Mouse (Mus musculus) heart, embryonic 16.5 days (tissue): ENCODE results near the gene Zfp277. TPM values are rescaled to one million over a fixed set of nuclear protein-coding genes. Genes with fewer than 3 reads are reported as not detected.

Experiments
- ATAC-seq: fragments of 200-750 bp; cut with Nextera tagmentation; replicated peaks from 2 replicates; pipeline ENCODE4 v1.8.0; 2017; ENCODE audit warnings: moderate number of reproducible peaks; ENCODE audit not compliant: insufficient read depth, low FRiP score; ENCODE audit errors: extremely low read depth
- H3K27ac ChIP-seq: fragments of 300-500 bp; sonication (generic); 2 replicates; pipeline ENCODE4 v1.5.1; 2014; ENCODE audit warnings: mild to moderate bottlenecking, low read length, control low read depth, moderate library complexity
- H3K27me3 ChIP-seq: fragments of 300-500 bp; sonication (generic); 2 replicates; pipeline ENCODE4 v1.6.1; 2014; ENCODE audit warnings: low read length, mixed read lengths; ENCODE audit not compliant: control insufficient read depth, insufficient read depth
- H3K36me3 ChIP-seq: fragments of 300-500 bp; sonication (generic); 2 replicates; pipeline ENCODE4 v1.6.1; 2014; ENCODE audit not compliant: control insufficient read depth, insufficient read depth
- H3K4me1 ChIP-seq: fragments of 300-500 bp; sonication (generic); 2 replicates; pipeline ENCODE4 v1.6.1; 2014; ENCODE audit warnings: low read length, mixed read lengths; ENCODE audit not compliant: control insufficient read depth, insufficient read depth
- H3K4me2 ChIP-seq: fragments of 300-500 bp; sonication (generic); 2 replicates; pipeline ENCODE4 v1.6.1; 2014; ENCODE audit warnings: low read depth, mild to moderate bottlenecking, control low read depth, low read length
- H3K4me3 ChIP-seq: fragments of 300-500 bp; sonication (generic); 2 replicates; pipeline ENCODE4 v1.5.1; 2014; ENCODE audit warnings: mild to moderate bottlenecking, control low read depth, low read length
- H3K9ac ChIP-seq: fragments of 300-500 bp; sonication (generic); 2 replicates; pipeline ENCODE4 v1.6.1; 2014; ENCODE audit warnings: low read length, control low read depth
- H3K9me3 ChIP-seq: fragments of 300-500 bp; sonication (generic); replicated peaks from 2 replicates; pipeline ENCODE4 v1.6.1; 2016; ENCODE audit warnings: low read length; ENCODE audit not compliant: control insufficient read depth
- WGBS: fragments of 180-500 bp; shearing (Covaris S2); extraction: QIAGEN DNeasy Blood & Tissue Kit; methylation state at CpG from one replicate; pipeline ENCODE4 v1.1.7; 2014; 5-methylcytosine and 5-hydroxymethylcytosine counted together
- polyA plus RNA-seq: library from polyadenylated mRNA; unstranded; fragments of >200 nt; fragmentation: Nextera tagmentation; extraction: Ambion mirVana; gene quantifications from 2 replicates; pipeline ENCODE4 v1.2.1, GENCODE M21; 2015

Zfp277 gene
- polyA plus RNA-seq, 1 experiment from 2014 or later = 28.0 TPM

DNA sequence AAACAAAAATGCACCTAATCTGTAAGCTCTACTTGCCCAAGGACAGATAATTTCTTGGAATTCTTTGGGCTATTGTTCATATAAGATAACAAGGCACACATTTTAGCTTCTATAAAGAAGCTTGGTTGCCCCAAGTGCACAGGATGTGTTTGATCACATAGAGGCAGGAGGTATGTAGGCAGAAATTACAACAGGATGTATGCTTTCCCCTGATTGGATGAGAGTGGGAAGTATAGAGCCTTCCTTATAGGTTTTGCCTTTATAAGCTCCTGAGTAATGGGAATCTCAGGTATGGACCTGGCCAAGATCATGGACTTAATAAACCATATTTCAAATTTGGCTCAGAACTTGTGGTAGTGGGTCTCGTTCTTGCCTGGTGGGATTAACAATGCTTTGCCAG lies 20.7 kb downstream of the Zfp277 start:
- no peaks in the 10 kb centered on the region for H3K9me3 ChIP-seq
- no peaks in the 10 kb centered on the region for H3K27me3 ChIP-seq
- peaks cover 3% of the 10 kb centered on the region for H3K4me1 ChIP-seq
- no peak overlapping the region for H3K9ac ChIP-seq
- no peak overlapping the region for H3K4me2 ChIP-seq
- H3K36me3 ChIP-seq = peaks cover 4% of the 10 kb centered on the region; the same call in 1 of the 2 replicates
- no peak for ATAC-seq
- H3K4me3 ChIP-seq = no peak overlapping the region
- no peak overlapping the region for H3K27ac ChIP-seq
- WGBS = 89% methylated on average over 1 of the region's 1 CpGs

GRCm38 (mm10) chr12:40417257-40417656 lies 28.4 kb downstream of the Zfp277 start:
- no peaks in the 10 kb centered on the region for H3K27me3 ChIP-seq
- H3K4me3 ChIP-seq = no peak overlapping the region
- no peaks in the 10 kb centered on the region for H3K9me3 ChIP-seq
- no peak overlapping the region for H3K9ac ChIP-seq
- no peak overlapping the region for H3K27ac ChIP-seq
- peaks cover 9% of the 10 kb centered on the region; the same call in 1 of the 2 replicates for H3K4me1 ChIP-seq
- H3K36me3 ChIP-seq = no peaks in the 10 kb centered on the region
- H3K4me2 ChIP-seq = no peak overlapping the region
- ATAC-seq = no peak
- WGBS = 40% methylated on average over 4 of the region's 4 CpGs

GRCm38 (mm10) chr12:40415312-40415925 lies 30.3 kb downstream of the Zfp277 start:
- Histone ChIP-seq H3K27ac (no peak overlapping the region), H3K27me3 (no peaks in the 10 kb centered on the region), H3K9ac (no peak overlapping the region), H3K36me3 (no peaks in the 10 kb centered on the region), H3K9me3 (no peaks in the 10 kb centered on the region), H3K4me2 (no peak overlapping the region), H3K4me3 (no peak overlapping the region), H3K4me1 (peaks cover 9% of the 10 kb centered on the region; the same call in 1 of the 2 replicates)
- WGBS = 59% methylated on average over 8 of the region's 8 CpGs
- ATAC-seq = no peak

GRCm38 (mm10) chr12:40414682-40415311 lies 30.9 kb downstream of the Zfp277 start:
- 85% methylated on average over 5 of the region's 5 CpGs for WGBS
- Histone ChIP-seq H3K9ac (no peak overlapping the region), H3K36me3 (peaks cover under 1% of the 10 kb centered on the region), H3K4me3 (no peak overlapping the region), H3K4me1 (peaks cover 9% of the 10 kb centered on the region; the same call in 1 of the 2 replicates), H3K27ac (no peak overlapping the region), H3K27me3 (no peaks in the 10 kb centered on the region), H3K9me3 (peaks cover under 1% of the 10 kb centered on the region; the same call in 1 of the 2 replicates), H3K4me2 (no peak overlapping the region)
- no peak for ATAC-seq

DNA sequence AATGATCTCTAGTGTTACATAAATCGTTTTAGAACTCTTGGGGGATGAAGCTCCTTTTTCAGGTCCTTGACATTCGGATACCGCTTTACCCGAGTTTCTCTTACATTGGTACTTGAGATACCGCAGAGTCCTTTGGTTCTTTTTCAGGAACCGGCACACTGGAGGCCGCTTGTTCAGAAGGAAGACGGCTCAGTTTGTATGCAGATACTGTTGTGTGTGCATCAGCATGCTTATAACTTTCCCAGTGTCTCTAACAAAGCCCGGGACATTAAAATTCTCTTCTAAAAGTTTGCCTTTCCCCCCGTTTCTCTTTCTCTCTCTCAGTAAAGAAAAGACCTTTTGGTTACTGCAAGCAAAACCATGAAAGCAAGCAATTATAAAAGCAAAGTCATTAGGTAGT lies 45.9 kb downstream of the Zfp277 start:
- Histone ChIP-seq H3K4me2 (no peak overlapping the region), H3K4me3 (no peak overlapping the region), H3K9ac (no peak overlapping the region), H3K4me1 (no peaks in the 10 kb centered on the region), H3K27ac (no peak overlapping the region), H3K36me3 (no peaks in the 10 kb centered on the region), H3K9me3 (no peaks in the 10 kb centered on the region), H3K27me3 (no peaks in the 10 kb centered on the region)
- no peak for ATAC-seq
- 88% methylated on average over 10 of the region's 10 CpGs for WGBS

- H3K9ac ChIP-seq = no peak overlapping the region
- no peak for ATAC-seq
- no peak overlapping the region for H3K27ac ChIP-seq
- no peak overlapping the region for H3K4me2 ChIP-seq
- no peaks in the 10 kb centered on the region for H3K27me3 ChIP-seq
- 95% methylated on average over 2 of the region's 2 CpGs for WGBS
- no peak overlapping the region for H3K4me3 ChIP-seq
- no peaks in the 10 kb centered on the region for H3K4me1 ChIP-seq
- H3K36me3 ChIP-seq = no peaks in the 10 kb centered on the region
- H3K9me3 ChIP-seq = no peaks in the 10 kb centered on the region
Measured at GRCm38 (mm10) chr12:40399386-40399785, 46.3 kb downstream of the Zfp277 start.

DNA sequence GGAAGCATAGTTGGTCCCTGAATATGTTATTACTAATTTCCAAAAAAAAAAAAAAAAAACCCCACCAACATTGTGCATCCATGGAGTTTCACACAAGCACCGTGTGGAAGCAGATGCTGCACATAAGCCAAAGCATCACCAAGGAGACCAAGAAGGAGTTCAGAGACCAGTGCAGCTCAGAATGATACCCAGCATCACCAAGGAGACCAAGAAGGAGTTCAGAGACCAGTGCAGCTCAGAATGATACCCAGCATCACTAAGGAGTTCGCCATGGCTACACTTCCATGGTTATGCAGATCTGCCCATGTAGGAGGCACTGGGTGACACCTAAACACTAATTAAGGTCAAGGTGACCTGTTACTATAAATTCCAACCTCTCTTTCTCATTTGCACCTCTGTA lies 46.8 kb downstream of the Zfp277 start:
- Histone ChIP-seq H3K4me2 (no peak overlapping the region), H3K27me3 (no peaks in the 10 kb centered on the region), H3K9me3 (no peaks in the 10 kb centered on the region), H3K36me3 (no peaks in the 10 kb centered on the region), H3K4me3 (no peak overlapping the region), H3K9ac (no peak overlapping the region), H3K27ac (no peak overlapping the region), H3K4me1 (no peaks in the 10 kb centered on the region)
- ATAC-seq = no peak
- 90% methylated on average over 2 of the region's 2 CpGs for WGBS

DNA sequence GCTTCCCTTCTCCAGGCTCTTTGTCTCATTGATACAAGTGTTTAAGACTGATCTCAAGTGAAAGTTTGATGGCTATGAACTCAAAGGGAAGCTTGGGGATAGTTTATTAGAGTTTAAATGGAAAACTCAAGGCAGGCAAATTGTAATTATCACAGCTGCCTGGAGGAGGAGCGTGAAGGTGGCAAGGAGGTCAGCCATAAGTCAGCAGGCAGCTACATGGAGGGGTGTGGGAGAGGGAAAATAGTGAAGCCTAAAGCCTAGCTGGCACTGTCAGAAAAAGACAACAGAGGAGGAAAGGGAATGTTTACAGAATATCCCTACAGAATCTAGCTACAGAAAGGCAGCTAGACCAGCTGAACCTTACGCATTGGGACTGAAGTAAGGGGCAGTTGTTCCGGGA lies 52.8 kb downstream of the Zfp277 start:
- 76% methylated on average over 3 of the region's 3 CpGs for WGBS

DNA sequence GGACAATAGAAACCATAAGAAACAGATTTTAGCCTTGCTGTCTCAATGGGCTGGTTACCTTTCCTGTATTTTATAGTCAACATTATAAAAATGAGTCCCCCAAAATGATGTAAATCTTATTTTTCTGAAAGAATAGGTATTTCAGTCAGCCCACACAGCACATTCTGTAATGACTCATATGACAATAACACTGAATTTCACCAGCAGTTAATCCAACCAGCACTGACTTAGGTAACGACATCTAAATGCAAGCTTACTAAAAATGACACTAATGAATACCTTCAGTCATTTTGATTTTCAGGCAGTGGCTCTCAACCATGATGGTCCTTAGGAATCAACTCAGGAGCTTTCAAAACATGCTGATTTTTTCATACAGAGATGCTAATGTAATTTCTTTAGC lies 54.4 kb downstream of the Zfp277 start:
- no peak overlapping the region for H3K9ac ChIP-seq
- no peak overlapping the region for H3K4me2 ChIP-seq
- WGBS = 96% methylated on average over 1 of the region's 1 CpGs
- ATAC-seq = no peak
- no peak overlapping the region for H3K27ac ChIP-seq
- H3K27me3 ChIP-seq = no peaks in the 10 kb centered on the region
- H3K36me3 ChIP-seq = no peaks in the 10 kb centered on the region
- H3K9me3 ChIP-seq = no peaks in the 10 kb centered on the region
- H3K4me1 ChIP-seq = no peaks in the 10 kb centered on the region
- no peak overlapping the region for H3K4me3 ChIP-seq

More for the DNA sequence above, 52.8 kb downstream of the Zfp277 start:
- Histone ChIP-seq H3K9ac (no peak overlapping the region), H3K27me3 (no peaks in the 10 kb centered on the region), H3K4me3 (no peak overlapping the region), H3K36me3 (no peaks in the 10 kb centered on the region), H3K9me3 (no peaks in the 10 kb centered on the region), H3K4me1 (no peaks in the 10 kb centered on the region), H3K27ac (no peak overlapping the region), H3K4me2 (no peak overlapping the region)
- no peak for ATAC-seq
